Comparison of ENCODE assay signal across 13 mouse cellular contexts in genomic region chr5:4731064-4731463, GRCm38 (mm10). TPM values are rescaled to one million over a fixed set of nuclear protein-coding genes. Genes with fewer than 3 reads are reported as not detected.
"Had no signal": no experiment of that assay in that cellular context is flagged by ENCODE, and none has a peak within 500 bp of the region (broad histone marks: within the 10 kb centered on the region; RNA-seq: fewer than 3 reads in every experiment).

No protein-coding gene starts in this region.

- H3K9ac ChIP-seq: hindbrain, embryonic 15.5 days; limb, embryonic 12.5 days; liver, embryonic 13.5 days; liver, postnatal 0 days; lung, embryonic 15.5 days; neural tube, embryonic 13.5 days; stomach, embryonic 15.5 days had no signal

- H3K4me3 ChIP-seq: hindbrain, embryonic 15.5 days; layer of hippocampus, adult 2 months; limb, embryonic 12.5 days; liver, embryonic 13.5 days; lung, embryonic 15.5 days; neural tube, embryonic 13.5 days; stomach, embryonic 15.5 days had no signal

- H3K27me3 ChIP-seq: hindbrain, embryonic 15.5 days; limb, embryonic 12.5 days; liver, embryonic 13.5 days; lung, embryonic 15.5 days; stomach, embryonic 15.5 days had no signal

- H3K36me3 ChIP-seq: hindbrain, embryonic 15.5 days; limb, embryonic 12.5 days; liver, embryonic 13.5 days; lung, embryonic 15.5 days; neural tube, embryonic 13.5 days; stomach, embryonic 15.5 days had no signal

- H3K27ac ChIP-seq: layer of hippocampus, adult 2 months; limb, embryonic 12.5 days; liver, embryonic 13.5 days; lung, embryonic 15.5 days; neural tube, embryonic 13.5 days; stomach, embryonic 15.5 days had no signal

- DNase-seq: liver; liver, embryonic 13.5 days; liver, postnatal 0 days; retina, postnatal 1 day; thymus, postnatal 4 days had no signal

- ATAC-seq: intestine, postnatal 0 days; liver, postnatal 0 days had no signal

- H3K4me2 ChIP-seq: hindbrain, embryonic 15.5 days; limb, embryonic 12.5 days; liver, embryonic 13.5 days; lung, embryonic 15.5 days; neural tube, embryonic 13.5 days; stomach, embryonic 15.5 days had no signal

- H3K9me3 ChIP-seq: hindbrain, embryonic 15.5 days; limb, embryonic 12.5 days; liver, embryonic 13.5 days; lung, embryonic 15.5 days; neural tube, embryonic 13.5 days; stomach, embryonic 15.5 days had no signal

RNA-seq across cellular contexts. Expression of gene Fzd1, which starts 26.8 kb away (rescaled TPM):
- total RNA-seq: megakaryocyte-erythroid progenitor cell, adult 5-6 weeks had no signal
